In genomic region chr4:134749301-134750030, GRCm38 (mm10) we compare ENCODE assay signal across 8 mouse cellular contexts. TPM values are rescaled to one million over a fixed set of nuclear protein-coding genes. Genes with fewer than 3 reads are reported as not detected.
DNase-seq lines count a peak whose midpoint lies in the region; ATAC-seq and TF ChIP-seq lines count a peak whose summit lies in the region.

No protein-coding gene starts in this region.

- peak; percentile 57 for TF ChIP-seq CTCF in kidney, postnatal 0 days (IDR thresholded peaks at IDR 0.05; ENCODE audit: low read depth)

- peaks cover 39% of the 10 kb centered on the region for H3K36me3 ChIP-seq in kidney, postnatal 0 days (ENCODE audit: insufficient read depth, low read length)
- no peaks in the 10 kb centered on the region for H3K36me3 ChIP-seq in midbrain, embryonic 14.5 days (ENCODE audit: control insufficient read depth, insufficient read depth, low read length)
- H3K36me3 ChIP-seq in forebrain, embryonic 12.5 days (replicated peaks) = no peaks in the 10 kb centered on the region

- 72% methylated on average over 21 of the region's 21 CpGs for WGBS in kidney, postnatal 0 days
- 67% methylated on average over 21 of the region's 21 CpGs for WGBS in midbrain, embryonic 14.5 days
- WGBS in forebrain, embryonic 12.5 days = 64% methylated on average over 21 of the region's 21 CpGs

- peaks cover 8% of the 10 kb centered on the region for H3K4me1 ChIP-seq in kidney, postnatal 0 days (replicated peaks; ENCODE audit: insufficient read depth, low read length)
- H3K4me1 ChIP-seq in midbrain, embryonic 14.5 days (ENCODE audit: control insufficient read depth, insufficient read depth, low read length) = peaks cover 3% of the 10 kb centered on the region; the same call in 1 of the 2 replicates
- peaks cover 24% of the 10 kb centered on the region for H3K4me1 ChIP-seq in forebrain, embryonic 12.5 days

- H3K4me3 ChIP-seq in kidney, postnatal 0 days (replicated peaks; ENCODE audit: low read depth, low read length) = no peak overlapping the region
- H3K4me3 ChIP-seq in midbrain, embryonic 14.5 days (replicated peaks; ENCODE audit: low read depth, low read length) = no peak overlapping the region
- no peak overlapping the region for H3K4me3 ChIP-seq in forebrain, embryonic 12.5 days (replicated peaks)

- no peak overlapping the region for H3K27ac ChIP-seq in kidney, postnatal 0 days
- no peak overlapping the region for H3K27ac ChIP-seq in midbrain, embryonic 14.5 days (replicated peaks; ENCODE audit: low read depth, low read length)
- H3K27ac ChIP-seq in forebrain, embryonic 12.5 days = no peak overlapping the region

- H3K4me2 ChIP-seq in kidney, postnatal 0 days (ENCODE audit: low read length) = no peak overlapping the region
- H3K4me2 ChIP-seq in midbrain, embryonic 14.5 days (ENCODE audit: low read length) = no peak overlapping the region
- H3K4me2 ChIP-seq in forebrain, embryonic 12.5 days = no peak overlapping the region

- no peak for ATAC-seq in kidney, postnatal 0 days (replicated peaks; ENCODE audit: low FRiP score, low read depth)
- ATAC-seq in midbrain, embryonic 14.5 days (ENCODE audit: low FRiP score, low TSS enrichment) = no peak
- no peak for ATAC-seq in forebrain, embryonic 12.5 days (ENCODE audit: low FRiP score)

- DNase-seq in kidney, postnatal 0 days (ENCODE audit: low spot score) = no peak
- DNase-seq in kidney, adult 8-10 months = no peak
- DNase-seq in NIH3T3 (ENCODE audit: low read depth) = peak; percentile 37
- DNase-seq in induced T-regulatory cell, adult 2 months (ENCODE audit: low read depth) = peak; percentile 85
- DNase-seq in spleen, postnatal 10 days (ENCODE audit: low spot score in 2 of 2) = peak; percentile 48 to 75
- no peak for DNase-seq in right cerebral cortex, postnatal 4 days
- DNase-seq in midbrain, embryonic 14.5 days = no peak

- no peaks in the 10 kb centered on the region for H3K9me3 ChIP-seq in kidney, postnatal 0 days (replicated peaks; ENCODE audit: low read length)
- no peaks in the 10 kb centered on the region for H3K9me3 ChIP-seq in midbrain, embryonic 14.5 days (ENCODE audit: control insufficient read depth, low read length)
- H3K9me3 ChIP-seq in forebrain, embryonic 12.5 days = no peaks in the 10 kb centered on the region

- no peaks in the 10 kb centered on the region for H3K27me3 ChIP-seq in kidney, postnatal 0 days (ENCODE audit: insufficient read depth, low read length)
- H3K27me3 ChIP-seq in midbrain, embryonic 14.5 days (ENCODE audit: control insufficient read depth, insufficient read depth, low read length) = no peaks in the 10 kb centered on the region
- no peaks in the 10 kb centered on the region for H3K27me3 ChIP-seq in forebrain, embryonic 12.5 days

- no peak overlapping the region for H3K9ac ChIP-seq in kidney, postnatal 0 days (ENCODE audit: low read depth, low read length)
- H3K9ac ChIP-seq in midbrain, embryonic 14.5 days (replicated peaks; ENCODE audit: low read length) = no peak overlapping the region
- H3K9ac ChIP-seq in forebrain, embryonic 12.5 days = no peak overlapping the region

RNA-seq across cellular contexts. Expression of gene Ldlrap1, which starts 18.4 kb away (rescaled TPM):
- polyA plus RNA-seq in kidney, postnatal 0 days (2015; fragmentation: Nextera tagmentation; extraction: Ambion mirVana) = 21.2 and 21.3 TPM in 2 replicates
- polyA plus RNA-seq in midbrain, embryonic 14.5 days (2014; fragmentation: Nextera tagmentation; extraction: Ambion mirVana) = 0.69 and 1.9 TPM in 2 replicates
- 5.1 and 5.9 TPM in 2 replicates for polyA plus RNA-seq in forebrain, embryonic 12.5 days (2016; fragmentation: Nextera tagmentation; extraction: Ambion mirVana)

RNA-seq across cellular contexts. Expression of gene Man1c1, which starts 45.4 kb away (rescaled TPM):
- 3.2 and 3.4 TPM in 2 replicates for polyA plus RNA-seq in kidney, postnatal 0 days (2015; fragmentation: Nextera tagmentation; extraction: Ambion mirVana)
- polyA plus RNA-seq in midbrain, embryonic 14.5 days (2014; fragmentation: Nextera tagmentation; extraction: Ambion mirVana) = 3.9 and 4.9 TPM in 2 replicates
- polyA plus RNA-seq in forebrain, embryonic 12.5 days (2016; fragmentation: Nextera tagmentation; extraction: Ambion mirVana) = 3.5 and 4.0 TPM in 2 replicates

Comparison
In these comparisons a context has a peak if more than half of its experiments do, and no peak if none do; other contexts are left out.
1. DNase-seq: peak in NIH3T3 (single experiment), induced T-regulatory cell, adult 2 months (single experiment) and spleen, postnatal 10 days (2 of 2); none in kidney, postnatal 0 days (single experiment), kidney, adult 8-10 months (0 of 2), right cerebral cortex, postnatal 4 days (single experiment) and midbrain, embryonic 14.5 days (single experiment).